Mouse (Mus musculus) midbrain, embryonic 16.5 days (tissue): Measurements from ENCODE around the gene Gm20422. TPM values are rescaled to one million over a fixed set of nuclear protein-coding genes. Genes with fewer than 3 reads are reported as not detected.

Experiments
- ATAC-seq: fragments of 200-750 bp; cut with Nextera tagmentation; 2 replicates; pipeline ENCODE4 v1.8.0; 2017; ENCODE audit warnings: moderate TSS enrichment
- H3K27ac ChIP-seq: fragments of 300-500 bp; sonication (generic); 2 replicates; pipeline ENCODE4 v1.5.1; 2014; ENCODE audit warnings: mild to moderate bottlenecking, low read length, mixed read lengths
- H3K27me3 ChIP-seq: fragments of 300-500 bp; sonication (generic); 2 replicates; pipeline ENCODE4 v1.6.1; 2014; ENCODE audit warnings: low read depth, low read length, mixed read lengths; ENCODE audit not compliant: control insufficient read depth, insufficient read depth
- H3K36me3 ChIP-seq: fragments of 300-500 bp; sonication (generic); 2 replicates; pipeline ENCODE4 v1.6.1; 2014; ENCODE audit warnings: mild to moderate bottlenecking, low read length, moderate library complexity, mixed read lengths; ENCODE audit not compliant: control insufficient read depth, insufficient read depth
- H3K4me1 ChIP-seq: fragments of 300-500 bp; sonication (generic); 2 replicates; pipeline ENCODE4 v1.6.1; 2014; ENCODE audit warnings: mild to moderate bottlenecking, low read length, mixed read lengths; ENCODE audit not compliant: control insufficient read depth, insufficient read depth
- H3K4me2 ChIP-seq: fragments of 300-500 bp; sonication (generic); 2 replicates; pipeline ENCODE4 v1.6.1; 2014; ENCODE audit warnings: mild to moderate bottlenecking, low read length, mixed read lengths
- H3K4me3 ChIP-seq: fragments of 300-500 bp; sonication (generic); 2 replicates; pipeline ENCODE4 v1.5.1; 2014; ENCODE audit warnings: low read depth, mild to moderate bottlenecking, low read length, moderate library complexity, mixed read lengths
- H3K9ac ChIP-seq: fragments of 300-500 bp; sonication (generic); 2 replicates; pipeline ENCODE4 v1.6.1; 2014; ENCODE audit warnings: low read depth, low read length, mixed read lengths
- H3K9me3 ChIP-seq: fragments of 300-500 bp; sonication (generic); replicated peaks from 2 replicates; pipeline ENCODE4 v1.6.1; 2014; ENCODE audit warnings: mild to moderate bottlenecking, low read length, mixed read lengths; ENCODE audit not compliant: control insufficient read depth, poor library complexity, severe bottlenecking
- WGBS: fragments of 180-500 bp; shearing (Covaris S2); extraction: QIAGEN DNeasy Blood & Tissue Kit; methylation state at CpG from one replicate; pipeline ENCODE4 v1.1.7; 2014; 5-methylcytosine and 5-hydroxymethylcytosine counted together
- polyA plus RNA-seq: library from polyadenylated mRNA; unstranded; fragments of >200 nt; fragmentation: Nextera tagmentation; extraction: Ambion mirVana; gene quantifications from 2 replicates; pipeline ENCODE4 v1.2.1, GENCODE M21; 2015

The Gm20422 gene
- polyA plus RNA-seq, 1 experiment from 2014 or later = 0.31 TPM

DNA sequence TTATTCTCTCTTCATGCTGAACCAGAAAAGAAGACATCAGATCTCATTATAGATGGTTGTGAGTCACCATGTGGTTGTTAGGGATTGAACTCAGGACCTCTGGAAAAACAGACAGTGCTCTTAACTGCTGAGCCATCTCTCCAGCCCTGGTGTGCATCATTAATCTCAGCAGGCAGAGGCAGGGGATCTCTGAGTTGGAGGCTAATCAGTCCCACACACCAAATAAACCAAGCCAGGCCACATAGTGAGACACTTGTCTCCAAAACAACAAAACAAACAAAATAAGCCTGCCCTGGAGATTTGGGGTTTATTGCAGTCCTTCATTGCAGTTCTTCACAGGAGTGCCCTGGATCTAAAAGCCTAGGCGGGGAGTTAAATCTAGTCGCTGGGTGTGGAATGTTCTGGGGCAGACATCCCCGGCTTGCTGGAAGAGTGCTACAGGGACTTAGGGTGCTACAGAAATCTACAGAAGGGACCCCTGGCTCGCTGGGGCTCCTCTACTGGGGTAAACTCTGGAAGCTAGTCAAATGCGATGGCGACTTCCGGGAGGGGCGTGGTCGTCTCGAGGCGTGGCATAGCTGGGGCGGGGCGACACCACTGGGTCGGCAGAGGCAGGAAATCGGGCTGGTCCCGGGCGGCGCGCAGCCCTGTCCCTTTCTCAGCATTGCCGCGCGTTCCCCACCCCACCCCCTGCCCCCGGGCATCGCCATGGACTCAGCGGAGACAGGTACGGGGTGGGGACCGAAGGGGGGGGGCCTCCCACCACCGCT, 33.6 kb upstream of the Gm20422 start, which contains the start of gene Gmip:
TSS of gene Gmip (plus strand) at position 586 of the 770 bp plus-strand sequence.
- H3K27me3 ChIP-seq = no peaks in the 10 kb centered on the region
- H3K4me3 ChIP-seq = peak within 1 kb of the TSS; percentile 70
- peaks cover 5% of the 10 kb centered on the region; the same call in 1 of the 2 replicates for H3K4me1 ChIP-seq
- ATAC-seq = peak; percentile 71
- peak within 1 kb of the TSS; percentile 86 for H3K9ac ChIP-seq
- H3K36me3 ChIP-seq = peaks cover 46% of the 10 kb centered on the region
- peak within 1 kb of the TSS; percentile 76 for H3K27ac ChIP-seq
- 8% methylated on average over 25 of the region's 28 CpGs for WGBS
- peak within 1 kb of the TSS; percentile 78 for H3K4me2 ChIP-seq
- no peaks in the 10 kb centered on the region for H3K9me3 ChIP-seq

DNA sequence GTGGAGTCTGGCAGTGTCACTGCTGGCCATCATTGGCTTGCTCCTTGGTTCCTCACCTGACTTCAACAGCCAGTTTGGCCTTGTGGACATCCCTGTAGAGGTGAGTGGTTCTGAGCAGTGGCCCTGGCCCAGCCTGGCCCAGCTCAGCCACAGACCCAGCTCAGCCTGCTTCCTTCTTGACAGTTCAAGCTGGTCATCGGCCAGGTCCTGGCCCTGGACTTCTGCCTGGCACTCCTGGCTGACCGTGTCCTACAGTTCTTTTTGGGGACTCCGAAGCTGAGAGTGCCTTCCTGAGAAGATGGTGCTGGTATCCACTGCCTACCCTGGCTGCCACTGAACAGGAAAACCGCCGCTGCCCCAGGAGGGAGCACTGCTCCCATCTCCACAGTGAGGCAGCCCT, 32.5 kb upstream of the Gm20422 start:
- H3K4me3 ChIP-seq = no peak overlapping the region
- H3K36me3 ChIP-seq = peaks cover 54% of the 10 kb centered on the region
- H3K9ac ChIP-seq = no peak overlapping the region
- H3K27me3 ChIP-seq = no peaks in the 10 kb centered on the region
- ATAC-seq = no peak
- peaks cover 5% of the 10 kb centered on the region; the same call in 1 of the 2 replicates for H3K4me1 ChIP-seq
- H3K9me3 ChIP-seq = no peaks in the 10 kb centered on the region
- H3K4me2 ChIP-seq = no peak overlapping the region
- H3K27ac ChIP-seq = no peak overlapping the region
- WGBS = 96% methylated on average over 5 of the region's 5 CpGs

DNA sequence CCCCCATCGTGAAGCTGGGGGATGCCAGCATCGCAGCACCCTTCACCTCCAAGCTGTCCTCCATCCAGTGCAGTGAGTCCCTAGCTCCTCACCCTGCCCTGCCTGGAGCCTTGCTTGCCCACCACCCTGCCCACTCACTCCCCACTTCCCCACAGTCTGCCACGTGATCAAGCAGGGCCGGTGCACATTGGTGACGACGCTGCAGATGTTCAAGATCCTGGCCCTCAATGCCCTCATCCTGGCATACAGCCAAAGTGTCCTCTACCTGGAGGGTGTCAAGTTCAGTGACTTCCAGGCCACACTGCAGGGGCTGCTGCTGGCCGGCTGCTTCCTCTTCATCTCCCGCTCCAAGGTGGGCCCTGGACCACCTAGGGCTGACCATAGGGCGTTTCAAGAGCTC, 30.8 kb upstream of the Gm20422 start:
- 96% methylated on average over 9 of the region's 9 CpGs for WGBS
- ATAC-seq = no peak
- Histone ChIP-seq H3K36me3 (peaks cover 58% of the 10 kb centered on the region), H3K4me3 (no peak overlapping the region), H3K9me3 (no peaks in the 10 kb centered on the region), H3K4me1 (peaks cover 5% of the 10 kb centered on the region; the same call in 1 of the 2 replicates), H3K27ac (no peak overlapping the region), H3K9ac (no peak overlapping the region), H3K27me3 (no peaks in the 10 kb centered on the region), H3K4me2 (no peak overlapping the region)

DNA sequence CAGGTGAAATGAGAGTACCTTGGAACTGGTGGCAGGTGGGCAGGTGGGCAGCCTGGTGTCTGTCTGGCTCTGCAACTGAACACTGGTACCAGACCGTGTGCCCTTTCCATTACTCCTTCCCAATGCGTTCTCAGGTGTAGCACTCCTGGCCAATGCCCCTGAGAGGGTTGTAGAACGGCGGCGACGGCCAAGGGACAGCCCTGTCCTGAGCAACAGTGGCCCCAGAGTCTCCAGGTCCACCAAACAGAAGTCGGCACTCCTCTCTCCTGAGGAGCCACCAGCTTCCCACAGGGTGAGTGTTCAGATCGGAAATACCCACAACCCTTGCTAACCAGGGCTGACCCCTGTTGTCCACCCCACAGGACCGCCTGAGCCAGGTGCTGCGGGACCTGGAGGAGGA, 30.4 kb upstream of the Gm20422 start:
- Histone ChIP-seq H3K4me3 (no peak overlapping the region), H3K9me3 (no peaks in the 10 kb centered on the region), H3K36me3 (peaks cover 61% of the 10 kb centered on the region), H3K27me3 (no peaks in the 10 kb centered on the region), H3K27ac (no peak overlapping the region), H3K4me2 (no peak overlapping the region), H3K9ac (no peak overlapping the region), H3K4me1 (peaks cover 5% of the 10 kb centered on the region; the same call in 1 of the 2 replicates)
- WGBS = 92% methylated on average over 10 of the region's 10 CpGs
- no peak for ATAC-seq

DNA sequence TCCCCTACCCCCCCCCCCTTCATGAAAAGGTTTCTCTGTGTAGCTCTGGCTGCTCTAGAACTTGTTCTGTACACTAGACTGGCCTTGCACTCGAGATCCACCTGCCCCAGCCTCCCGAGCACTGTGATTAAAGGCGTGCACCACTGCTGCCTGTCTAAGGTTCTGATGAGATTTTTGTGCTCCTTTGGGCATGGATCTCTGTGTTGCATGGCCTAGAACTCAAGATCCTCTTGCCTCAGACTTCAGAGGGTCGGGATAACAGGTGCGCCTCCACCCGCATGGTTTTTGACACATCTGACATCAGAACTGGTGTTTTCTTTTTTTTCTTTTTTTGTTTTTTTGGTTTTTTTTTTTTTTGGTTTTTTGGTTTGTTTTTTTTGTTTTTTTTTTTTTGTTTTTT, 29.9 kb upstream of the Gm20422 start:
- Histone ChIP-seq H3K27ac (no peak overlapping the region), H3K4me3 (no peak overlapping the region), H3K27me3 (no peaks in the 10 kb centered on the region), H3K9me3 (no peaks in the 10 kb centered on the region), H3K9ac (no peak overlapping the region), H3K36me3 (peaks cover 64% of the 10 kb centered on the region), H3K4me1 (peaks cover 2% of the 10 kb centered on the region; the same call in 1 of the 2 replicates), H3K4me2 (no peak overlapping the region)
- 94% methylated on average over 6 of the region's 6 CpGs for WGBS
- no peak for ATAC-seq

DNA sequence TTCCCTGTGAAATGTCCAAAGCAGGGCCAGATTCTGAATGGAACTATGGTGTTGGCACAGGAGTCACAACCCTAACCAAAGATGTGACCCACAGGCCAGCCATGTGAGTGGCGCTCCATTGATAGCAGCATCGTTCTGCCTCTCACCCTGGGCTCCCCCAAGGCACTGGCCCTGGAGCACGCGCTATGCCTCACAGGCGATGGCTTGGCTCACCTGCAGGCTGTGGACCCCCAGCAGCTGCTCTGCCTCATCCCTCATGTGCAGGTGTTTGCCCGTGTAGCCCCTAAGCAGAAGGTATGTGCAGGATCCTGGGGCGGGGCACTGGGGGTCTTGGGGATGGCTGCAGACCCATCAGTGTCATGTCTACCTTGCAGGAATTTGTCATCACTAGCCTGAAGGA, 28.7 kb upstream of the Gm20422 start:
- H3K4me1 ChIP-seq = peaks cover under 1% of the 10 kb centered on the region; the same call in 1 of the 2 replicates
- WGBS = 97% methylated on average over 7 of the region's 7 CpGs
- H3K9ac ChIP-seq = no peak overlapping the region
- no peak overlapping the region for H3K4me2 ChIP-seq
- H3K27me3 ChIP-seq = no peaks in the 10 kb centered on the region
- H3K9me3 ChIP-seq = no peaks in the 10 kb centered on the region
- peaks cover 75% of the 10 kb centered on the region for H3K36me3 ChIP-seq
- H3K4me3 ChIP-seq = no peak overlapping the region
- ATAC-seq = no peak
- H3K27ac ChIP-seq = no peak overlapping the region

DNA sequence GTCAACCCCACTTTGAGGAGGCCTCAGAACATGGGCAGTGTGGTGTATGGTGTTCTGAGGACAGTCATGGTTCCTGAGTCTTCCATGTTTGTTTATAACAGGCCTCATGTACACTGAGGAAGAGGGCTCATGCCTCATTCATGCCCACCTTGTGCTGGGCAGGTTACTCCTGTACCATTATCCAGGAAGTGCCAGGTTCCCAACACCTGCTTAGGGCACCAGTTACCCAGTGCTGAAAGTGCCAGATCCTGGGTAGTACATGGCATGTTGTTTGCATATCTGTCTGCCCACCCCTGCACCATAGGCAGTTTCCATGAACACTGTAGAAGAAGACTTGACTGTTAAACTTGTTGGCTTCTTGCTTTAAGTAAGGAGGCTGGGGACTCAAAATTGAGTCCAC, 27.5 kb upstream of the Gm20422 start:
- ATAC-seq = no peak
- Histone ChIP-seq H3K4me2 (no peak overlapping the region), H3K36me3 (peaks cover 83% of the 10 kb centered on the region), H3K27me3 (no peaks in the 10 kb centered on the region), H3K9ac (no peak overlapping the region), H3K27ac (no peak overlapping the region), H3K4me3 (no peak overlapping the region), H3K9me3 (no peaks in the 10 kb centered on the region), H3K4me1 (no peaks in the 10 kb centered on the region)

DNA sequence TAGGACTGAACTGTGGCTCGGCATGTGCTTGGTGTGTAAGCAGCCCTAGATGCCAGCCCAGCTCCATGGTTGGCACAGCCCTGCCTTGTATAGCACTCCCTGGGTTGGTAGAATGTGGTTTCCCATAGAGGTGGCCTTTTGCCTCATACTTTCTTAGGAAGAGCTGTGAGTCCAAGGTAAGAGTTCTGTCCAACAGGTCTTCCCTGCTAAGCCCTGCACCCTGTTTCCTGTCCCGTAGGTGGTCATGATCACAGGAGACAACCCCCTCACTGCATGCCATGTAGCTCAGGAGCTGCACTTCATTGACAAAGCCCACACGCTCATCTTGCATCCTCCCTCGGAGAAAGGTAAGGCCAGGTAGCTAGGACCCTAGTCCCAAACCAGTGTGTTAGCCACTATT, 27.1 kb upstream of the Gm20422 start:
- Histone ChIP-seq H3K9ac (no peak overlapping the region), H3K4me3 (no peak overlapping the region), H3K27me3 (no peaks in the 10 kb centered on the region), H3K36me3 (peaks cover 82% of the 10 kb centered on the region), H3K9me3 (no peaks in the 10 kb centered on the region), H3K4me2 (no peak overlapping the region), H3K4me1 (no peaks in the 10 kb centered on the region), H3K27ac (no peak overlapping the region)
- WGBS = 96% methylated on average over 4 of the region's 4 CpGs
- no peak for ATAC-seq

DNA sequence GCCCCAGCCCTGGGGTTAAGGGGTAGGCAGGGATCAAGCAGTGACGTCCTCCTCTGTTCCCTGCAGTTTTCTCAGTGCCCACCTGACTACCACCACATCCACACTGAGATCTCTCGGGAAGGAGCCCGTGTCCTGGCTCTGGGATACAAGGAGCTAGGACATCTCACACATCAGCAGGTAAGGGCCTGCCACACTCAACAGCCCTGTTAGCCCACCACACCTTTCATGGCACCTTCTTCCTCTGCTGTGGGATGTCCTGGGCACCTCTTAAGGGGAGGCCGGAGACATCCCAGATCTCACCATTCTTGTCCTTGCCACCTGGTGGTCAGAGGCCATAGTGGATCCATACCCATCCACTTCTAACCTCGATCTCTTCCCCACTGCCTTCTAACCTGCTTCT, 25.3 kb upstream of the Gm20422 start:
- Histone ChIP-seq H3K4me1 (no peaks in the 10 kb centered on the region), H3K27ac (no peak overlapping the region), H3K36me3 (peaks cover 63% of the 10 kb centered on the region)

More for the DNA sequence above, 25.3 kb upstream of the Gm20422 start:
- 90% methylated on average over 5 of the region's 5 CpGs for WGBS
- Histone ChIP-seq H3K27me3 (no peaks in the 10 kb centered on the region), H3K9me3 (no peaks in the 10 kb centered on the region), H3K4me3 (no peak overlapping the region), H3K4me2 (no peak overlapping the region), H3K9ac (no peak overlapping the region)
- no peak for ATAC-seq
